Mouse (Mus musculus) olfactory bulb, adult 2 months (tissue): Measurements from ENCODE around the gene Maats1.

Experiments used
- CTCF ChIP-seq: fragments of 200-500 bp; IDR thresholded peaks from 2 replicates; pipeline ENCODE4 v1.5.1; 2012; ENCODE audit warnings: low read depth, mild to moderate bottlenecking, low read length, moderate library complexity; ENCODE audit not compliant: insufficient read depth
- POLR2A ChIP-seq: fragments of 200-500 bp; IDR thresholded peaks from 2 replicates; pipeline ENCODE4 v1.6.1; 2012; ENCODE audit warnings: mild to moderate bottlenecking, low read depth, low read length, moderate library complexity; ENCODE audit not compliant: insufficient read depth

DNA sequence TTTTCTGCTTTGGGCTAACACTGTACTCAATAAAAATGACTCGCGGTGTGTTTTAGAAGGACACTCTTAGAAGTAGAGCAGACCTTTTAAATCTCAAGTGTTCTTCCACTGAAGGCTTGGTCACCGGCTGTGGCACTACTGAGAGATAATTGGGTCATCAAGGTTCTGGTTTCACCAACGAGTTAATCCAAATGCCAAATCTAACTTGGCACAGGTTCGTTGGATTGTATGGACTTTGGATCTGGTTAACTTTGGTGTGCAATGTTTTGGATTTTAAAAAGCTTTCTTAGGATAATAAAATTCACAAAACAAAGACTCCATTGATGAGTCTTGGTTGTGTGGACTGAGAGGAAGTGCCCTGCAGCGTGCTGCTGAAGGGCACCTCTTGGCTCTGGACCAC lies 43.5 kb downstream of the Maats1 start:
- no peak for TF ChIP-seq CTCF
- TF ChIP-seq POLR2A, result no peak
